Mouse (Mus musculus): ENCODE data around the gene Slc10a7. TPM values are rescaled to one million over a fixed set of nuclear protein-coding genes. Genes with fewer than 3 reads are reported as not detected.
"Not testable (repeated sequence)": the region's sequence is repeated elsewhere in the genome, so short reads cannot be mapped to it uniquely, and the experiment has no call there.

The Slc10a7 gene
- total and polyA plus RNA-seq, 3 experiments, result 13.7 to 27.3 TPM; not detected in 1

GRCm38 (mm10) chr8:78717191-78717590 lies 208.0 kb downstream of the Slc10a7 start:
- H3K36me3 ChIP-seq (ENCODE audit: control insufficient read depth in 1 of 2, insufficient read depth in 2 of 2, low read length in 2 of 2); H3K4me1 ChIP-seq (ENCODE audit: control insufficient read depth in 1 of 2, insufficient read depth in 2 of 2, low read length in 2 of 2); H3K9ac ChIP-seq (ENCODE audit: control insufficient read depth, low read depth, low read length, poor library complexity, severe bottlenecking); H3K79me2 ChIP-seq (ENCODE audit: control insufficient read depth, insufficient read depth, low read length, poor library complexity); H3K9me3 ChIP-seq (replicated peaks; ENCODE audit: insufficient read depth, low read length); H3K27ac ChIP-seq (ENCODE audit: control insufficient read depth, low read depth, low read length); H3K4me3 ChIP-seq (ENCODE audit: control insufficient read depth in 1 of 2, insufficient read depth in 1 of 2, low read depth in 2 of 2, low read length in 2 of 2); H3K27me3 ChIP-seq (ENCODE audit: control insufficient read depth in 1 of 2, insufficient read depth in 2 of 2, low read length in 2 of 2): not testable (repeated sequence)
- DNase-seq (ENCODE audit: low read depth, low spot score), result peak; percentile 18
- TF ChIP-seq EP300 (IDR thresholded peaks at IDR 0.05; ENCODE audit: low read depth in 1 of 2, low read length in 2 of 2), result peak; percentile 8 to 27; a peak in 2 of 4 replicates
- peak; percentile 53; the same call in 1 of the 2 replicates for TF ChIP-seq TAL1 (IDR thresholded peaks at IDR 0.05; ENCODE audit: low read length)

GRCm38 (mm10) chr8:78719279-78720040 lies 210.3 kb downstream of the Slc10a7 start:
- DNase-seq (ENCODE audit: low read depth, low spot score), result peak; percentile 42
- H3K27ac ChIP-seq (ENCODE audit: control insufficient read depth, low read depth, low read length), result no peak overlapping the region
- no peaks in the 10 kb centered on the region; a peak in 1 of 4 replicates for H3K36me3 ChIP-seq (ENCODE audit: control insufficient read depth in 1 of 2, insufficient read depth in 2 of 2, low read length in 2 of 2)
- no peak overlapping the region for H3K4me3 ChIP-seq (ENCODE audit: control insufficient read depth in 1 of 2, insufficient read depth in 1 of 2, low read depth in 2 of 2, low read length in 2 of 2)
- no peaks in the 10 kb centered on the region for H3K9me3 ChIP-seq (replicated peaks; ENCODE audit: insufficient read depth, low read length)
- no peak for TF ChIP-seq MAX (IDR thresholded peaks at IDR 0.05; ENCODE audit: low read length)
- no peak for TF ChIP-seq POLR2AphosphoS2 (IDR thresholded peaks at IDR 0.05; ENCODE audit: low read length)
- TF ChIP-seq SMC3 (IDR thresholded peaks at IDR 0.05; ENCODE audit: low read depth, low read length), result peak; percentile 38
- no peak for TF ChIP-seq UBTF (IDR thresholded peaks at IDR 0.05; ENCODE audit: borderline replicate concordance, insufficient read depth, low read depth, low read length)
- no peak for TF ChIP-seq MEF2A (IDR thresholded peaks at IDR 0.05; ENCODE audit: extremely low read depth, insufficient replicate concordance, low read depth, low read length, poor library complexity, severe bottlenecking)
- peak; percentile 14 for TF ChIP-seq RAD21 (IDR thresholded peaks at IDR 0.05; ENCODE audit: low read depth, low read length)
- peak; percentile 47 to 64 (median 53) for TF ChIP-seq CTCF (IDR thresholded peaks at IDR 0.05 in 2 of 3, conservative IDR thresholded peaks at IDR 0.05 in 1 of 3; ENCODE audit: control insufficient read depth in 1 of 3, insufficient read depth in 1 of 3, low read depth in 2 of 3, low read length in 3 of 3, poor library complexity in 1 of 3, severe bottlenecking in 1 of 3)
- no peaks in the 10 kb centered on the region for H3K79me2 ChIP-seq (ENCODE audit: control insufficient read depth, insufficient read depth, low read length, poor library complexity)
- H3K4me1 ChIP-seq (ENCODE audit: control insufficient read depth in 1 of 2, insufficient read depth in 2 of 2, low read length in 2 of 2), result no peaks in the 10 kb centered on the region
- H3K9ac ChIP-seq (ENCODE audit: control insufficient read depth, low read depth, low read length, poor library complexity, severe bottlenecking), result no peak overlapping the region
- H3K27me3 ChIP-seq (ENCODE audit: control insufficient read depth in 1 of 2, insufficient read depth in 2 of 2, low read length in 2 of 2), result no peaks in the 10 kb centered on the region

GRCm38 (mm10) chr8:78720041-78720414 lies 210.9 kb downstream of the Slc10a7 start:
- Histone ChIP-seq H3K9me3 (replicated peaks; ENCODE audit: insufficient read depth, low read length) (no peaks in the 10 kb centered on the region), H3K4me1 (ENCODE audit: control insufficient read depth in 1 of 2, insufficient read depth in 2 of 2, low read length in 2 of 2) (no peaks in the 10 kb centered on the region), H3K36me3 (ENCODE audit: control insufficient read depth in 1 of 2, insufficient read depth in 2 of 2, low read length in 2 of 2) (no peaks in the 10 kb centered on the region; a peak in 1 of 4 replicates), H3K4me3 (ENCODE audit: control insufficient read depth in 1 of 2, insufficient read depth in 1 of 2, low read depth in 2 of 2, low read length in 2 of 2) (no peak overlapping the region), H3K9ac (ENCODE audit: control insufficient read depth, low read depth, low read length, poor library complexity, severe bottlenecking) (no peak overlapping the region), H3K27me3 (ENCODE audit: control insufficient read depth in 1 of 2, insufficient read depth in 2 of 2, low read length in 2 of 2) (no peaks in the 10 kb centered on the region), H3K27ac (ENCODE audit: control insufficient read depth, low read depth, low read length) (no peak overlapping the region), H3K79me2 (ENCODE audit: control insufficient read depth, insufficient read depth, low read length, poor library complexity) (no peaks in the 10 kb centered on the region)
- DNase-seq (ENCODE audit: low read depth, low spot score), result no peak
- TF ChIP-seq ELF1 (IDR thresholded peaks at IDR 0.05; ENCODE audit: low read depth, low read length) (no peak), ZC3H11A (IDR thresholded peaks at IDR 0.05; ENCODE audit: low read depth, low read length) (no peak), POLR2AphosphoS2 (IDR thresholded peaks at IDR 0.05; ENCODE audit: low read length) (no peak), NELFE (IDR thresholded peaks at IDR 0.05; ENCODE audit: low read depth, low read length) (no peak), ZNF384 (IDR thresholded peaks at IDR 0.05; ENCODE audit: low read depth, low read length) (no peak), MYB (IDR thresholded peaks at IDR 0.05; ENCODE audit: low read depth, low read length) (no peak), SMC3 (IDR thresholded peaks at IDR 0.05; ENCODE audit: low read depth, low read length) (no peak), HCFC1 (IDR thresholded peaks at IDR 0.05; ENCODE audit: low read depth, low read length) (no peak), CTCF (IDR thresholded peaks at IDR 0.05 in 2 of 3, conservative IDR thresholded peaks at IDR 0.05 in 1 of 3; ENCODE audit: control insufficient read depth in 1 of 3, insufficient read depth in 1 of 3, low read depth in 2 of 3, low read length in 3 of 3, poor library complexity in 1 of 3, severe bottlenecking in 1 of 3) (no peak), BHLHE40 (IDR thresholded peaks at IDR 0.05; ENCODE audit: borderline replicate concordance, low read depth, low read length) (no peak), NRF1 (IDR thresholded peaks at IDR 0.05; ENCODE audit: insufficient read depth, low read depth, low read length, poor library complexity, severe bottlenecking) (no peak), GABPA (IDR thresholded peaks at IDR 0.05; ENCODE audit: low read depth, low read length) (no peak), ZMIZ1 (IDR thresholded peaks at IDR 0.05; ENCODE audit: low read depth, low read length) (no peak), KAT2A (conservative IDR thresholded peaks at IDR 0.05; ENCODE audit: low read depth, low read length) (no peak)

Measured in MEL (cell line).